Mouse (Mus musculus): ENCODE data around the gene Gm49510. TPM values are rescaled to one million over a fixed set of nuclear protein-coding genes. Genes with fewer than 3 reads are reported as not detected.

Gene Gm49510
- polyA plus RNA-seq, 1 experiment from 2014 or later, result 0.28 TPM

DNA sequence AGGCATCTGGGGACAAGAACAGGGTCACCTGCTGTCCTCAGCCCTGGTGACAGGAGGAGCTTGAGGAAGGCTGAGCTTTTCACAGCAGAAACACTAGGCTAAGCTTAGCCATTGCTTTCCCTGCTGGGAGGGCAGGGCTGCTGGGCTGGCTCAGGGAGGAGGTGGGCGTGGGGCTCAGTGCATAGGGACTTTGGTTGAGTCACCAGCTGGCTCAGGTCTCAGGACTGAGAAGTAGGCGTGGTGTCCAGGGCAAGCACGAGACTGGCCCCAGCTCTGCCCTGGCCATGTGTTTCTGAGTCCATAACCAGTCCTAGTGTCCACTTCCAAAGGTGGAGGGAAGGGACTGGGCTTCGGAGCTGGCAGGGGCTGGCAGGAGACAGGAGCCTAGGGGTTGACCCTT is 60.6 kb downstream of the Gm49510 start:
- Histone ChIP-seq H3K27me3 (replicated peaks) (no peaks in the 10 kb centered on the region), H3K9me3 (no peaks in the 10 kb centered on the region), H3K27ac (no peak overlapping the region), H3K4me3 (no peak overlapping the region), H3K36me3 (peaks cover 45% of the 10 kb centered on the region), H3K4me2 (replicated peaks) (no peak overlapping the region), H3K4me1 (0 out of 2 replicates have a peak, but pooled peaks cover 6% of the 10 kb centered on the region), H3K9ac (no peak overlapping the region)
- ATAC-seq (ENCODE audit: low FRiP score, low read depth), result no peak
- 79% methylated on average over 4 of the region's 4 CpGs for WGBS

DNA sequence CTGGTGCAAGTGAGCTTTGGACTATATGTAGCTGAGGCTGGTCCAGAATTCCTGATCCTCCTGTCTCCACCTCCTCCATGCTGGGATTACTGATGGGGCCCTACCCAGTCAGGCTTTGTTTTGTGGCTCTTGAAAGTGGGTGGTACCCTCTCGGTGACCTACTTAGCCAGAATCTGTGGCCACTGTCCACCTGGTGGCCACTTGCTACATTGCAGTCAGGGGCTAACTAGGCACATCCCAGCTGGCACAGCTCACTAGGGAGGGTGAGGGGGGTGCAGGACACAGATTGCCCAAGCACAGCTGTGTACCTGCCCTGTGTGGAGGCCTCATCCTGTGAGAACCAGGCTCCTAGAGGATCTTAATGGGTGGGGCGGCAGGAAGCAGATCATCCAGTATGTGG is 63.4 kb downstream of the Gm49510 start:
- Histone ChIP-seq H3K27ac (no peak overlapping the region), H3K27me3 (replicated peaks) (no peaks in the 10 kb centered on the region), H3K4me2 (replicated peaks) (no peak overlapping the region), H3K36me3 (peaks cover 55% of the 10 kb centered on the region), H3K9ac (no peak overlapping the region), H3K4me3 (no peak overlapping the region), H3K9me3 (no peaks in the 10 kb centered on the region), H3K4me1 (0 out of 2 replicates have a peak, but pooled peaks cover 6% of the 10 kb centered on the region)
- ATAC-seq (ENCODE audit: low FRiP score, low read depth), result no peak
- WGBS, result 32% methylated on average over 2 of the region's 2 CpGs

Small RNA genes lying within 50 kb of the gene (microRNA-seq; reads per million reads assigned to microRNA genes)
- not detected for gene Mir6955

Other genes starting within 250 kb of the Gm49510 start
- gene Elfn2, start 180.9 kb upstream of the Gm49510 start, polyA plus RNA-seq (2016; fragmentation: Nextera tagmentation; extraction: Ambion mirVana), result 1.9 and 2.0 TPM in 2 replicates
- 65.3 and 72.9 TPM in 2 replicates for gene Mfng, start 126.2 kb upstream of the Gm49510 start, polyA plus RNA-seq (2016; fragmentation: Nextera tagmentation; extraction: Ambion mirVana)
- 2.8 and 3.4 TPM in 2 replicates for gene Card10, start 96.6 kb upstream of the Gm49510 start, polyA plus RNA-seq (2016; fragmentation: Nextera tagmentation; extraction: Ambion mirVana)
- gene Cdc42ep1, start 57.0 kb upstream of the Gm49510 start, polyA plus RNA-seq (2016; fragmentation: Nextera tagmentation; extraction: Ambion mirVana), result 14.9 and 17.6 TPM in 2 replicates
- gene Lgals2, start 44.1 kb upstream of the Gm49510 start, polyA plus RNA-seq (2016; fragmentation: Nextera tagmentation; extraction: Ambion mirVana), result not detected in 2 replicates
- 55.6 and 57.5 TPM in 2 replicates for gene Gga1, start 22.5 kb upstream of the Gm49510 start, polyA plus RNA-seq (2016; fragmentation: Nextera tagmentation; extraction: Ambion mirVana)
- 9.6 and 10.0 TPM in 2 replicates for gene Sh3bp1, start 101 bp downstream of the Gm49510 start, polyA plus RNA-seq (2016; fragmentation: Nextera tagmentation; extraction: Ambion mirVana)
- 44.6 and 47.1 TPM in 2 replicates for gene Pdxp, start 14.3 kb downstream of the Gm49510 start, polyA plus RNA-seq (2016; fragmentation: Nextera tagmentation; extraction: Ambion mirVana)
- 327 and 328 TPM in 2 replicates for gene Lgals1, start 27.1 kb downstream of the Gm49510 start, polyA plus RNA-seq (2016; fragmentation: Nextera tagmentation; extraction: Ambion mirVana)
- gene Nol12, start 35.3 kb downstream of the Gm49510 start, polyA plus RNA-seq (2016; fragmentation: Nextera tagmentation; extraction: Ambion mirVana), result 58.4 and 62.4 TPM in 2 replicates
- 35.2 and 42.0 TPM in 2 replicates for gene Triobp, start 48.1 kb downstream of the Gm49510 start, polyA plus RNA-seq (2016; fragmentation: Nextera tagmentation; extraction: Ambion mirVana)
- gene H1f0, start 128.8 kb downstream of the Gm49510 start, polyA plus RNA-seq (2016; fragmentation: Nextera tagmentation; extraction: Ambion mirVana), result 487 and 528 TPM in 2 replicates
- gene Galr3, start 142.2 kb downstream of the Gm49510 start, polyA plus RNA-seq (2016; fragmentation: Nextera tagmentation; extraction: Ambion mirVana), result not detected in 2 replicates
- 62.5 and 64.2 TPM in 2 replicates for gene Ankrd54, start 163.2 kb downstream of the Gm49510 start, polyA plus RNA-seq (2016; fragmentation: Nextera tagmentation; extraction: Ambion mirVana)
- gene Eif3l, start 175.5 kb downstream of the Gm49510 start, polyA plus RNA-seq (2016; fragmentation: Nextera tagmentation; extraction: Ambion mirVana), result 197 and 205 TPM in 2 replicates
- 12.0 and 12.5 TPM in 2 replicates for gene Micall1, start 209.2 kb downstream of the Gm49510 start, polyA plus RNA-seq (2016; fragmentation: Nextera tagmentation; extraction: Ambion mirVana)
- 318 and 338 TPM in 2 replicates for gene Polr2f, start 241.3 kb downstream of the Gm49510 start, polyA plus RNA-seq (2016; fragmentation: Nextera tagmentation; extraction: Ambion mirVana)
- gene 1700088E04Rik, start 241.6 kb downstream of the Gm49510 start, polyA plus RNA-seq (2016; fragmentation: Nextera tagmentation; extraction: Ambion mirVana), result 9.4 and 11.7 TPM in 2 replicates